Mouse (Mus musculus): ENCODE data around the gene Prkar1b. TPM values are rescaled to one million over a fixed set of nuclear protein-coding genes. Genes with fewer than 3 reads are reported as not detected.

Prkar1b gene
- polyA plus RNA-seq, 1 experiment from 2014 or later: 14.4 TPM

DNA sequence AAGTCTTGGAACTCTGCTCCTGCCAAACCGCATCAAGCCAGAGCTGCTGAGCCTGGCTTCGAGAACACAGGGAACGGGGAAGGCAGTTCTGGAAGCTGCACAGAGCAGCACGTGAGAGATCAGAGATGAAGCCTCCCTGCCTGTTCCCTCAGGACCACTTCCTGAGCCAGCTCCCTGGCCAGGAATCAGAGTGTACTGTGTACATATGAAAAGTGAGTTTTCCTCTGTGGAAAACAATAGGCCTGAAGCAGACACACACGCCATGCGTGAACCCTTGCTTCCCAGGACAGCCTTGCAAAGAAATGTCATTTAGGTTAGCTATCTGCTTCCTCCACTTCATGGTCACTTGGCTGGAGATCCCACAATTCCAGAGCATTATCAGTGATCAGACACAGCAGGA, 48.0 kb downstream of the Prkar1b start:
- Histone ChIP-seq H3K4me1 (ENCODE audit: insufficient read depth, low read depth, low read length) (0 out of 2 replicates have a peak, but pooled peaks cover 4% of the 10 kb centered on the region), H3K9ac (replicated peaks; ENCODE audit: low read depth) (no peak overlapping the region), H3K36me3 (ENCODE audit: insufficient read depth, low read length) (no peaks in the 10 kb centered on the region), H3K4me3 (ENCODE audit: low read depth, low read length) (no peak overlapping the region), H3K27me3 (replicated peaks; ENCODE audit: insufficient read depth, low read length) (no peaks in the 10 kb centered on the region), H3K4me2 (replicated peaks; ENCODE audit: low read depth, low read length) (no peak overlapping the region), H3K27ac (ENCODE audit: low read length) (no peak overlapping the region), H3K9me3 (ENCODE audit: low read length) (no peaks in the 10 kb centered on the region)
- no peak for DNase-seq (ENCODE audit: low spot score)
- ATAC-seq: peak; percentile 23; the same call in 1 of the 2 replicates
- WGBS: 58% methylated on average over 6 of the region's 6 CpGs
- TF ChIP-seq CTCF (IDR thresholded peaks at IDR 0.05) (no peak), EP300 (IDR thresholded peaks at IDR 0.05) (no peak)

- H3K4me3 ChIP-seq (ENCODE audit: low read depth, low read length): no peak overlapping the region
- H3K4me1 ChIP-seq (ENCODE audit: insufficient read depth, low read depth, low read length): 0 out of 2 replicates have a peak, but pooled peaks cover 4% of the 10 kb centered on the region
- H3K36me3 ChIP-seq (ENCODE audit: insufficient read depth, low read length): no peaks in the 10 kb centered on the region
- no peaks in the 10 kb centered on the region for H3K27me3 ChIP-seq (replicated peaks; ENCODE audit: insufficient read depth, low read length)
- peak; percentile 24 for DNase-seq (ENCODE audit: low spot score)
- H3K9me3 ChIP-seq (ENCODE audit: low read length): no peaks in the 10 kb centered on the region
- H3K4me2 ChIP-seq (replicated peaks; ENCODE audit: low read depth, low read length): no peak overlapping the region
- WGBS: 39% methylated on average over 12 of the region's 12 CpGs
- no peak overlapping the region for H3K27ac ChIP-seq (ENCODE audit: low read length)
- ATAC-seq: peak; percentile 28; the same call in 1 of the 2 replicates
- H3K9ac ChIP-seq (replicated peaks; ENCODE audit: low read depth): no peak overlapping the region
- TF ChIP-seq EP300 (IDR thresholded peaks at IDR 0.05) (no peak), CTCF (IDR thresholded peaks at IDR 0.05) (no peak)
Observed at GRCm38 (mm10) chr5:139098991-139099972, 50.5 kb downstream of the Prkar1b start.

- 48% methylated on average over 8 of the region's 8 CpGs for WGBS
- Histone ChIP-seq H3K4me2 (replicated peaks; ENCODE audit: low read depth, low read length) (no peak overlapping the region), H3K4me3 (ENCODE audit: low read depth, low read length) (no peak overlapping the region), H3K36me3 (ENCODE audit: insufficient read depth, low read length) (no peaks in the 10 kb centered on the region), H3K9me3 (ENCODE audit: low read length) (no peaks in the 10 kb centered on the region), H3K27ac (ENCODE audit: low read length) (no peak overlapping the region), H3K4me1 (ENCODE audit: insufficient read depth, low read depth, low read length) (0 out of 2 replicates have a peak, but pooled peaks cover 4% of the 10 kb centered on the region), H3K27me3 (replicated peaks; ENCODE audit: insufficient read depth, low read length) (no peaks in the 10 kb centered on the region), H3K9ac (replicated peaks; ENCODE audit: low read depth) (no peak overlapping the region)
- peak; percentile 26; the same call in 1 of the 2 replicates for ATAC-seq
- TF ChIP-seq CTCF (IDR thresholded peaks at IDR 0.05): no peak
- TF ChIP-seq EP300 (IDR thresholded peaks at IDR 0.05): no peak
- no peak for DNase-seq (ENCODE audit: low spot score)
Observed at GRCm38 (mm10) chr5:139095297-139096110, 54.3 kb downstream of the Prkar1b start.

GRCm38 (mm10) chr5:139093534-139093933, 56.3 kb downstream of the Prkar1b start:
- Histone ChIP-seq H3K4me3 (ENCODE audit: low read depth, low read length) (no peak overlapping the region), H3K27me3 (replicated peaks; ENCODE audit: insufficient read depth, low read length) (no peaks in the 10 kb centered on the region), H3K27ac (ENCODE audit: low read length) (no peak overlapping the region), H3K9me3 (ENCODE audit: low read length) (no peaks in the 10 kb centered on the region), H3K4me1 (ENCODE audit: insufficient read depth, low read depth, low read length) (no peaks in the 10 kb centered on the region), H3K36me3 (ENCODE audit: insufficient read depth, low read length) (no peaks in the 10 kb centered on the region), H3K4me2 (replicated peaks; ENCODE audit: low read depth, low read length) (no peak overlapping the region), H3K9ac (replicated peaks; ENCODE audit: low read depth) (no peak overlapping the region)
- ATAC-seq (peak; percentile 68), DNase-seq (ENCODE audit: low spot score) (peak; percentile 46)
- TF ChIP-seq CTCF (IDR thresholded peaks at IDR 0.05) (no peak), EP300 (IDR thresholded peaks at IDR 0.05) (no peak)
- WGBS: 37% methylated on average over 4 of the region's 4 CpGs

GRCm38 (mm10) chr5:139091713-139092112, 58.1 kb downstream of the Prkar1b start:
- no peak overlapping the region for H3K4me3 ChIP-seq (ENCODE audit: low read depth, low read length)
- DNase-seq (ENCODE audit: low spot score): no peak
- no peak for ATAC-seq
- H3K9me3 ChIP-seq (ENCODE audit: low read length): no peaks in the 10 kb centered on the region
- no peak overlapping the region for H3K9ac ChIP-seq (replicated peaks; ENCODE audit: low read depth)
- H3K4me2 ChIP-seq (replicated peaks; ENCODE audit: low read depth, low read length): no peak overlapping the region
- no peak overlapping the region for H3K27ac ChIP-seq (ENCODE audit: low read length)
- 86% methylated on average over 3 of the region's 3 CpGs for WGBS
- H3K4me1 ChIP-seq (ENCODE audit: insufficient read depth, low read depth, low read length): no peaks in the 10 kb centered on the region
- H3K36me3 ChIP-seq (ENCODE audit: insufficient read depth, low read length): no peaks in the 10 kb centered on the region
- no peaks in the 10 kb centered on the region for H3K27me3 ChIP-seq (replicated peaks; ENCODE audit: insufficient read depth, low read length)
- no peak for TF ChIP-seq CTCF (IDR thresholded peaks at IDR 0.05)
- TF ChIP-seq EP300 (IDR thresholded peaks at IDR 0.05): no peak

DNA sequence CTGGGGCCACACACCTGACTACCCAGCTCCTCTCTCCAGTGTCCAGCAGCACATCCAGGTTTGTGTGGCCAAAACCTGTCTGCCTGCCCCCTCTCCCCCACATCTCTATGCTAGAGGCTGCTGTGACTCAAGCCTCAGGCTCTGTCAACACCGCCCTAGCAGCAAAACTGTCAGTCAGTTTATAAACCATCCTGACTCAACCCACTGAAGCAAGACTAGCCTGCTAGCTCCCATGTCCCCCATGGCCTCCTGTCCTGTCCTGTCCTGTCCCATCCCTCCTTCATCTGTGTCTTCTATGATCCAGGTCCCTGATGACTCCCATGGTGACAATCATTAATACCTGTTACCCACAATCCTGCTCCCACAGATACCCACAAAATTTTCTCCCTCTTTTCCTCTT, 59.6 kb downstream of the Prkar1b start:
- Histone ChIP-seq H3K27me3 (replicated peaks; ENCODE audit: insufficient read depth, low read length) (no peaks in the 10 kb centered on the region), H3K4me1 (ENCODE audit: insufficient read depth, low read depth, low read length) (no peaks in the 10 kb centered on the region), H3K4me2 (replicated peaks; ENCODE audit: low read depth, low read length) (no peak overlapping the region), H3K36me3 (ENCODE audit: insufficient read depth, low read length) (no peaks in the 10 kb centered on the region), H3K27ac (ENCODE audit: low read length) (no peak overlapping the region), H3K4me3 (ENCODE audit: low read depth, low read length) (no peak overlapping the region), H3K9ac (replicated peaks; ENCODE audit: low read depth) (no peak overlapping the region), H3K9me3 (ENCODE audit: low read length) (no peaks in the 10 kb centered on the region)
- no peak for ATAC-seq
- no peak for TF ChIP-seq CTCF (IDR thresholded peaks at IDR 0.05)
- no peak for TF ChIP-seq EP300 (IDR thresholded peaks at IDR 0.05)
- no peak for DNase-seq (ENCODE audit: low spot score)
- WGBS: 76% methylated on average over 1 of the region's 1 CpGs

Measured in lung, postnatal 0 days (tissue).